Mouse (Mus musculus) right cerebral cortex, adult 18-20 months (tissue): ENCODE results near the gene 1810062G17Rik.

Source experiments
- DNase-seq: peaks from one replicate; pipeline ENCODE4 v3.0.0; 2022; ENCODE audit warnings: mixed read lengths

The 1810062G17Rik gene

GRCm38 (mm10) chr3:36475532-36476087 lies at the start of gene 1810062G17Rik, which contains the start of gene Anxa5:
1810062G17Rik (plus strand) TSS chr3:36475937.
Anxa5 (minus strand) TSS chr3:36475894.
- DNase-seq = peak; percentile 93

- no peak for DNase-seq
These were observed 48.4 kb upstream of the 1810062G17Rik start for GRCm38 (mm10) chr3:36427386-36427785.

- DNase-seq = no peak
These were observed 45.4 kb upstream of the 1810062G17Rik start for GRCm38 (mm10) chr3:36430360-36430759.

GRCm38 (mm10) chr3:36440280-36440679 lies 35.5 kb upstream of the 1810062G17Rik start:
- DNase-seq = no peak

- DNase-seq = no peak
These were observed 33.3 kb upstream of the 1810062G17Rik start for GRCm38 (mm10) chr3:36442426-36442825.

- DNase-seq = no peak
These were observed 29.7 kb upstream of the 1810062G17Rik start for GRCm38 (mm10) chr3:36446041-36446440.

- DNase-seq = no peak
These were observed 29.2 kb upstream of the 1810062G17Rik start for GRCm38 (mm10) chr3:36446506-36446905.

GRCm38 (mm10) chr3:36446918-36447317 lies 28.8 kb upstream of the 1810062G17Rik start:
- DNase-seq = no peak

- DNase-seq = peak; percentile 26
These were observed 26.2 kb upstream of the 1810062G17Rik start for GRCm38 (mm10) chr3:36449292-36450165.

GRCm38 (mm10) chr3:36452502-36452901 lies 23.2 kb upstream of the 1810062G17Rik start:
- DNase-seq = no peak

GRCm38 (mm10) chr3:36455124-36455523 lies 20.6 kb upstream of the 1810062G17Rik start:
- no peak for DNase-seq

GRCm38 (mm10) chr3:36455566-36455965 lies 20.2 kb upstream of the 1810062G17Rik start:
- peak; percentile 72 for DNase-seq

GRCm38 (mm10) chr3:36460717-36461116 lies 15.0 kb upstream of the 1810062G17Rik start:
- DNase-seq = no peak

GRCm38 (mm10) chr3:36461819-36462218 lies 13.9 kb upstream of the 1810062G17Rik start:
- no peak for DNase-seq

- no peak for DNase-seq
These were observed 13.4 kb upstream of the 1810062G17Rik start for GRCm38 (mm10) chr3:36462348-36462747.

- DNase-seq = no peak
These were observed 10.2 kb upstream of the 1810062G17Rik start for GRCm38 (mm10) chr3:36465538-36465937.

GRCm38 (mm10) chr3:36467632-36468031 lies 8.1 kb upstream of the 1810062G17Rik start:
- peak; percentile 69 for DNase-seq

GRCm38 (mm10) chr3:36468871-36469270 lies 6.9 kb upstream of the 1810062G17Rik start:
- no peak for DNase-seq

GRCm38 (mm10) chr3:36471856-36472255 lies 3.9 kb upstream of the 1810062G17Rik start:
- DNase-seq = no peak

- DNase-seq = no peak
These were observed 2.5 kb upstream of the 1810062G17Rik start for GRCm38 (mm10) chr3:36473222-36473621.

GRCm38 (mm10) chr3:36474421-36474820 lies 1.3 kb upstream of the 1810062G17Rik start:
- DNase-seq = no peak

GRCm38 (mm10) chr3:36474938-36475483 lies 726 bp upstream of the 1810062G17Rik start:
- DNase-seq = peak; percentile 75

GRCm38 (mm10) chr3:36476261-36477155 lies 771 bp downstream of the 1810062G17Rik start:
- no peak for DNase-seq
